Mouse (Mus musculus) kidney, adult 2 months (tissue): ENCODE data around the gene Fcrlb.

Experiments
- CTCF ChIP-seq: fragments of 200-500 bp; conservative IDR thresholded peaks from 2 replicates; pipeline ENCODE4 v1.5.1; 2011; ENCODE audit warnings: low read depth, mild to moderate bottlenecking, control low read depth, low read length, moderate library complexity, mixed read lengths; ENCODE audit not compliant: insufficient read depth, insufficient read length
- POLR2A ChIP-seq: fragments of 200-500 bp; IDR thresholded peaks from one replicate; pipeline ENCODE4 v1.6.1; 2011; ENCODE audit warnings: low read depth, low read length, control low read depth

DNA sequence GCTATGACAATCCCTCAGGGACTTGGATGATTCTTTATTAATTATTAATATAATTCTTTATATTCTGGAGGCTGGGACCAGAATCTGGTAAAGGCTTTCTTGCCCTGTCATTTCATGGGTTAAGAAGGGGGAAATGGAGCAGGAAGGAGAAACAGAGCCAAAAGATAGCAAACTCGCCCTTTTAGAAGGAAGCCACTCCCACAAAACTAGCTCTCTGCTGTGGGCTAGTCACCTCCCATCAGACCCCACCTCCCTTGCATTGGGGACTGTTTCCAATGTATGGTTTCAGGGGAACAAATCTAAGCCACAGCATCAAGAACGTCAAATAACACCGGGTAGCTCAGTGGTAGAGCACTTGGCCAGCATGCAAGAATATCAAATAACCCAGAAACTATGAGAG is 45.5 kb upstream of the Fcrlb start:
- no peak for TF ChIP-seq CTCF
- TF ChIP-seq POLR2A: no peak
